Mouse (Mus musculus) lung, postnatal 0 days (tissue): ENCODE data around the gene Tnfrsf13c.

Source experiments
- CTCF ChIP-seq: IDR thresholded peaks from 2 replicates; pipeline ENCODE4 v1.5.1; 2016; ENCODE audit warnings: antibody characterized with exemption, mild to moderate bottlenecking
- EP300 ChIP-seq: IDR thresholded peaks from 2 replicates; pipeline ENCODE4 v1.6.1; 2016; ENCODE audit warnings: antibody characterized with exemption, mild to moderate bottlenecking, control low read depth

- TF ChIP-seq CTCF (no peak), EP300 (no peak)
These were observed 26.2 kb downstream of the Tnfrsf13c start for GRCm38 (mm10) chr15:82197937-82198336.
